Mouse (Mus musculus): ENCODE results near the gene Sema4b. TPM values are rescaled to one million over a fixed set of nuclear protein-coding genes. Genes with fewer than 3 reads are reported as not detected.

Gene Sema4b
- total and polyA plus RNA-seq, 2 experiments from 2014 or later: 29.2 to 43.7 TPM

DNA sequence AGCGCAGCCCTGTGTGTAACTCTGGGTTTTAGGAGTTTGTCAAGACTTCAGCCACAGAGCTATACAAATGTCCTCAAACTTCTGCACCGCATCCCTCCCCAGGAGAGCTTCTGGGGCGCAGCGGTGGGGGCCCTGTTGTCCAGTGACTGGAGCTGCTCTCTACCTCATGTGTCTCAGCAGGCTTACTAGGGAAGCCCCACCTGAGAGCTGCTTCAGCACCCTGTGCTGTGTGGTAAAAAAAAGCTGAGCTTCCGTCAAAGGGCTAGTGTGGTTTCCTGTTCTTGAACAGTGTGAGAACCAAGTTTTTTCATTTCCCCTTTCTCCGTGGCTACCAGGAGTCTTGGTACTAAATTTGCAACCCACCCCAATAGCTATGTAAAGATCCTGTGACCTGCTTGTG lies 23.0 kb downstream of the Sema4b start:
- Histone ChIP-seq H3K27ac (ENCODE audit: low read depth, low read length) (no peak overlapping the region), H3K9ac (replicated peaks; ENCODE audit: low read length, poor library complexity, severe bottlenecking) (no peak overlapping the region), H3K4me3 (ENCODE audit: low read depth, low read length) (no peak overlapping the region), H3K9me3 (ENCODE audit: low read length) (no peaks in the 10 kb centered on the region), H3K4me1 (ENCODE audit: insufficient read depth, low read length) (no peaks in the 10 kb centered on the region), H3K36me3 (ENCODE audit: insufficient read depth, low read length) (peaks cover 10% of the 10 kb centered on the region; the same call in 1 of the 2 replicates), H3K27me3 (ENCODE audit: insufficient read depth, low read length) (no peaks in the 10 kb centered on the region), H3K4me2 (ENCODE audit: low read depth, low read length, poor library complexity, severe bottlenecking) (no peak overlapping the region)
- no peak for ATAC-seq (ENCODE audit: low FRiP score)
- TF ChIP-seq CTCF (IDR thresholded peaks at IDR 0.05): no peak
- DNase-seq (ENCODE audit: low spot score): no peak
- WGBS: 80% methylated on average over 6 of the region's 6 CpGs

DNA sequence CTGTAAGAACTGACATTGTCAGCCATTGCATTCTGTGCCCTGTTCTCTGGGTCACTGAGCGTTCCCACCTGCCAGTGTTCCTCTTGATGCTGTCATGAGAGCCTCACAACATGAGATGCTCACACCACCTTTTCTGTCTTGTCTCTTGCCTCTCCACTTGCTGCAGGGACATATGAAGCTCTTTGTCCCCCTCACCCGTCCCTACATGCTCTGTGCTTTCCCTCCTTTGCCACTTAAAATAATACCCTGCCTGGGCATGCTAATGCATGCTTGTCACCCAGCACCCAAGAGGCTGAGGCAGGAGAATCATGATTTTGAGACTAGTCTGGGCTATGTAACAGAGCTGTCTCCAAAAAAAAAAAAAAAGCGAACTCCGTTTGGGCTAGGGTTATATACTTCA lies 24.3 kb downstream of the Sema4b start:
- ATAC-seq (ENCODE audit: low FRiP score): no peak
- Histone ChIP-seq H3K9ac (replicated peaks; ENCODE audit: low read length, poor library complexity, severe bottlenecking) (no peak overlapping the region), H3K36me3 (ENCODE audit: insufficient read depth, low read length) (peaks cover 10% of the 10 kb centered on the region; the same call in 1 of the 2 replicates), H3K27ac (ENCODE audit: low read depth, low read length) (no peak overlapping the region), H3K9me3 (ENCODE audit: low read length) (no peaks in the 10 kb centered on the region), H3K4me1 (ENCODE audit: insufficient read depth, low read length) (no peaks in the 10 kb centered on the region), H3K4me3 (ENCODE audit: low read depth, low read length) (no peak overlapping the region), H3K4me2 (ENCODE audit: low read depth, low read length, poor library complexity, severe bottlenecking) (no peak overlapping the region), H3K27me3 (ENCODE audit: insufficient read depth, low read length) (no peaks in the 10 kb centered on the region)
- no peak for TF ChIP-seq CTCF (IDR thresholded peaks at IDR 0.05)
- DNase-seq (ENCODE audit: low spot score): no peak
- 86% methylated on average over 4 of the region's 4 CpGs for WGBS

DNA sequence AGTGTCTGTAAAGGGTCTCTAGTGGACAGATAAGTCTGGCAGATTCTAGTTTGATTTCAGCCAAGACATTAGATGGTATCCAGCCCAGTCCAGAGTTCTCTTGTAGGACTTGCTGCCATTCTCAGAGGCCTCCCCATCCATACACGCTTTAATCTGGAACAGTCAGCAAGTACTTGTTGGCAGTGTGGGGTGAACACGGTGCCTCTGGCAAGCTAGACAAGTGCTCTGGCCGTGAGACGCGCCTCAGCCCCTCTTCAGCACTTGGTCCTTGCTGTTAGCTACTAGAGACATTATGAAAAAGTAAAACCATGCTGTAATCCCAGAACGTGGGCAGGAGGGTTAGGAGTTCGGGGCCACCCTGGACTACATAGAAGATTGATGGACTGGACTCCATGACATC lies 27.0 kb downstream of the Sema4b start:
- TF ChIP-seq CTCF (IDR thresholded peaks at IDR 0.05): no peak
- H3K4me1 ChIP-seq (ENCODE audit: insufficient read depth, low read length): no peaks in the 10 kb centered on the region
- 85% methylated on average over 7 of the region's 7 CpGs for WGBS
- H3K4me3 ChIP-seq (ENCODE audit: low read depth, low read length): no peak overlapping the region
- H3K36me3 ChIP-seq (ENCODE audit: insufficient read depth, low read length): peaks cover 18% of the 10 kb centered on the region
- H3K9ac ChIP-seq (replicated peaks; ENCODE audit: low read length, poor library complexity, severe bottlenecking): no peak overlapping the region
- ATAC-seq (ENCODE audit: low FRiP score): no peak
- DNase-seq (ENCODE audit: low spot score): no peak
- no peak overlapping the region for H3K27ac ChIP-seq (ENCODE audit: low read depth, low read length)
- H3K4me2 ChIP-seq (ENCODE audit: low read depth, low read length, poor library complexity, severe bottlenecking): no peak overlapping the region
- no peaks in the 10 kb centered on the region for H3K9me3 ChIP-seq (ENCODE audit: low read length)
- H3K27me3 ChIP-seq (ENCODE audit: insufficient read depth, low read length): no peaks in the 10 kb centered on the region

DNA sequence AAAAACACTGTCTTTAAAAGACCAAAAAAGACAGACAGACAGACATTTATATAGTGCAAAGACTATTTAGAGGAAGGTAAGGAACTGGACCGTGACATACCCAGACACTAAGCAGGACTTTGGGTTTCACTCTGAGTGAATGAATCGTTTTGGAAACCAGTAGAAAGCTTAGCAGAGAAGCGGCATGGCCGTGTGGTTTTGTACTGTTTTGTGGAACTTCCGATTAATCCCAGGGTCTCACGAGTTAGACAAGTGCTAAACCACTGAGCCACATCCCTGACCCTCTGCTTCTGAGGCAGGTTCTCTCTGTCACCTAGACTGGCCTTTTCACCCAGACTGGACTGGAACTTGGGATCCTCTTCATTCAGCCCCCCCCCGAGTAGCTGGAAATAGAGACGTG lies 27.8 kb downstream of the Sema4b start:
- H3K27ac ChIP-seq (ENCODE audit: low read depth, low read length): no peak overlapping the region; the same call in 1 of the 2 replicates
- no peak for ATAC-seq (ENCODE audit: low FRiP score)

DNA sequence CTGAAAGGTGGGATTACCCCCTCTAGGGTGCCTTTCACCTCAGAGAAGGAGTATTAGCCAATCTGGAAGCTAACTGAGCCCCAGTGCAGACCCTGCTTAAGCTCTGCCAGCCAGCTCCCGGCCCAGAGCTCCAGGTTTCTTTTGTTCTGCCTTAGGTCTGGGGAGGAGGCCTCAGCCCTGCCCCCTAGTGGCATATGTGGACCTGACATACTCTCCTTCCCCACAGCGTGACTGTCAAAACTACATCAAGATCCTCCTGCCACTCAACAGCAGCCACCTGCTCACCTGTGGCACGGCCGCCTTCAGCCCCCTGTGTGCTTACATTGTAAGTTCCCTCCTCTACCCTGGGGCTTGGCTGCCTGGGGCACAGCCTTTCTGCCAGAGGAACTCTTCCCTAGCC lies 28.8 kb downstream of the Sema4b start:
- peaks cover 36% of the 10 kb centered on the region for H3K36me3 ChIP-seq (ENCODE audit: insufficient read depth, low read length)
- H3K4me3 ChIP-seq (ENCODE audit: low read depth, low read length): no peak overlapping the region
- peak; percentile 86 for DNase-seq (ENCODE audit: low spot score)
- WGBS: 15% methylated on average over 4 of the region's 4 CpGs
- peak overlapping the region; percentile 34; the same call in 1 of the 2 replicates for H3K27ac ChIP-seq (ENCODE audit: low read depth, low read length)
- no peaks in the 10 kb centered on the region for H3K4me1 ChIP-seq (ENCODE audit: insufficient read depth, low read length)
- H3K9me3 ChIP-seq (ENCODE audit: low read length): no peaks in the 10 kb centered on the region
- H3K27me3 ChIP-seq (ENCODE audit: insufficient read depth, low read length): no peaks in the 10 kb centered on the region
- no peak overlapping the region for H3K9ac ChIP-seq (replicated peaks; ENCODE audit: low read length, poor library complexity, severe bottlenecking)
- peak; percentile 86 for TF ChIP-seq CTCF (IDR thresholded peaks at IDR 0.05)
- no peak overlapping the region for H3K4me2 ChIP-seq (ENCODE audit: low read depth, low read length, poor library complexity, severe bottlenecking)
- ATAC-seq (ENCODE audit: low FRiP score): peak; percentile 79

More for the DNA sequence above, 27.8 kb downstream of the Sema4b start:
- no peaks in the 10 kb centered on the region for H3K27me3 ChIP-seq (ENCODE audit: insufficient read depth, low read length)
- H3K36me3 ChIP-seq (ENCODE audit: insufficient read depth, low read length): peaks cover 27% of the 10 kb centered on the region
- 77% methylated on average over 8 of the region's 8 CpGs for WGBS
- no peak overlapping the region for H3K4me3 ChIP-seq (ENCODE audit: low read depth, low read length)
- H3K9ac ChIP-seq (replicated peaks; ENCODE audit: low read length, poor library complexity, severe bottlenecking): no peak overlapping the region
- no peak overlapping the region for H3K4me2 ChIP-seq (ENCODE audit: low read depth, low read length, poor library complexity, severe bottlenecking)
- TF ChIP-seq CTCF (IDR thresholded peaks at IDR 0.05): no peak
- no peaks in the 10 kb centered on the region for H3K9me3 ChIP-seq (ENCODE audit: low read length)
- no peaks in the 10 kb centered on the region for H3K4me1 ChIP-seq (ENCODE audit: insufficient read depth, low read length)
- no peak for DNase-seq (ENCODE audit: low spot score)

DNA sequence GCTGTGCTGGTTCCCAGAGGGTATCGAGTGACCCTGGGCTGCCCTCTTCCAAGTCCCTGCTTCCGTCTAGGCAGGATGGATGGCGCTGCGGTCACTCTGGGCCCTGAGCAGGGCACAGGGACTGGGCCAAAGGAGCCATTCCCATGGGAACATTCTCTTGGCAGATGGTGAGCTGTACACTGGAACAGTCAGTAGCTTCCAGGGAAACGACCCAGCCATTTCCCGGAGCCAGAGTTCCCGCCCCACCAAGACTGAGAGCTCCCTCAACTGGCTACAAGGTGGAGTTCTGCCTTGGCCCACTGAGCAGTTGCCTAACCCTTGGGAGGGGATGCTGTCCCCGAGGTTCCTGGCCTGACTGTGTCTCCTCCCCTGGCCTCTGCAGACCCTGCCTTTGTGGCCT lies 29.9 kb downstream of the Sema4b start:
- peak; percentile 63 for ATAC-seq (ENCODE audit: low FRiP score)
- Histone ChIP-seq H3K4me1 (ENCODE audit: insufficient read depth, low read length) (no peaks in the 10 kb centered on the region), H3K4me2 (ENCODE audit: low read depth, low read length, poor library complexity, severe bottlenecking) (no peak overlapping the region), H3K9me3 (ENCODE audit: low read length) (no peaks in the 10 kb centered on the region), H3K27me3 (ENCODE audit: insufficient read depth, low read length) (no peaks in the 10 kb centered on the region), H3K27ac (ENCODE audit: low read depth, low read length) (no peak overlapping the region), H3K4me3 (ENCODE audit: low read depth, low read length) (no peak overlapping the region), H3K9ac (replicated peaks; ENCODE audit: low read length, poor library complexity, severe bottlenecking) (no peak overlapping the region), H3K36me3 (ENCODE audit: insufficient read depth, low read length) (peaks cover 47% of the 10 kb centered on the region)
- TF ChIP-seq CTCF (IDR thresholded peaks at IDR 0.05): peak; percentile 54
- WGBS: 69% methylated on average over 8 of the region's 8 CpGs
- peak; percentile 90 for DNase-seq (ENCODE audit: low spot score)

Measured in midbrain, postnatal 0 days (tissue).